Mouse (Mus musculus) G1E-ER4 (cell line): ENCODE data around the gene Fam24a. TPM values are rescaled to one million over a fixed set of nuclear protein-coding genes. Genes with fewer than 3 reads are reported as not detected.

ENCODE experiments used
- GATA1 ChIP-seq: IDR thresholded peaks from one replicate; pipeline ENCODE4 v1.8.0; 2012; ENCODE audit warnings: low read length, inconsistent platforms
- polyA plus RNA-seq: library from polyadenylated mRNA; stranded (reverse); fragments of >175 nt; gene quantifications from 2 replicates; pipeline ENCODE4 v1.2.3, GENCODE M21; 2012

Gene Fam24a
- polyA plus RNA-seq, result not detected in 2 replicates

- TF ChIP-seq GATA1, result no peak
Observed at GRCm38 (mm10) chr7:131333564-131333963, at the start of gene Fam24a. Gene Fam24a, plus strand, starts transcription at chr7:131333864.

- TF ChIP-seq GATA1, result no peak
Observed at GRCm38 (mm10) chr7:131297151-131297550, 36.5 kb upstream of the Fam24a start.

GRCm38 (mm10) chr7:131303340-131303739 is 30.3 kb upstream of the Fam24a start:
- no peak for TF ChIP-seq GATA1

GRCm38 (mm10) chr7:131306733-131307132 is 26.9 kb upstream of the Fam24a start:
- no peak for TF ChIP-seq GATA1

GRCm38 (mm10) chr7:131314493-131314892 is 19.2 kb upstream of the Fam24a start:
- no peak for TF ChIP-seq GATA1

GRCm38 (mm10) chr7:131317587-131317986 is 16.1 kb upstream of the Fam24a start:
- TF ChIP-seq GATA1, result no peak

- no peak for TF ChIP-seq GATA1
Observed at GRCm38 (mm10) chr7:131318340-131318739, 15.3 kb upstream of the Fam24a start.

- TF ChIP-seq GATA1, result no peak
Observed at GRCm38 (mm10) chr7:131322192-131322591, 11.5 kb upstream of the Fam24a start, which contains the start of gene Cuzd1. Gene Cuzd1, minus strand, starts transcription at chr7:131322292.

- no peak for TF ChIP-seq GATA1
Observed at GRCm38 (mm10) chr7:131327054-131327453, 6.6 kb upstream of the Fam24a start.

- TF ChIP-seq GATA1, result no peak
Observed at GRCm38 (mm10) chr7:131329416-131329815, 4.2 kb upstream of the Fam24a start, which contains the start of gene Fam24b. Gene Fam24b, minus strand, starts transcription at chr7:131329516.

- TF ChIP-seq GATA1, result no peak
Observed at GRCm38 (mm10) chr7:131331688-131332087, 2.0 kb upstream of the Fam24a start.

- TF ChIP-seq GATA1, result no peak
Observed at GRCm38 (mm10) chr7:131337502-131338068, 3.9 kb downstream of the Fam24a start.

GRCm38 (mm10) chr7:131345856-131346541 is 12.3 kb downstream of the Fam24a start:
- no peak for TF ChIP-seq GATA1

- TF ChIP-seq GATA1, result no peak
Observed at GRCm38 (mm10) chr7:131356105-131356504, 22.4 kb downstream of the Fam24a start.

- TF ChIP-seq GATA1, result no peak
Observed at GRCm38 (mm10) chr7:131362269-131362614, 28.6 kb downstream of the Fam24a start.

- TF ChIP-seq GATA1, result no peak
Observed at GRCm38 (mm10) chr7:131362615-131363300, 29.1 kb downstream of the Fam24a start, which contains the start of gene 2310057M21Rik. Gene 2310057M21Rik, minus strand, starts transcription at chr7:131362759.
